16 mouse cellular contexts compared by ENCODE assay signal in the genomic region with DNA sequence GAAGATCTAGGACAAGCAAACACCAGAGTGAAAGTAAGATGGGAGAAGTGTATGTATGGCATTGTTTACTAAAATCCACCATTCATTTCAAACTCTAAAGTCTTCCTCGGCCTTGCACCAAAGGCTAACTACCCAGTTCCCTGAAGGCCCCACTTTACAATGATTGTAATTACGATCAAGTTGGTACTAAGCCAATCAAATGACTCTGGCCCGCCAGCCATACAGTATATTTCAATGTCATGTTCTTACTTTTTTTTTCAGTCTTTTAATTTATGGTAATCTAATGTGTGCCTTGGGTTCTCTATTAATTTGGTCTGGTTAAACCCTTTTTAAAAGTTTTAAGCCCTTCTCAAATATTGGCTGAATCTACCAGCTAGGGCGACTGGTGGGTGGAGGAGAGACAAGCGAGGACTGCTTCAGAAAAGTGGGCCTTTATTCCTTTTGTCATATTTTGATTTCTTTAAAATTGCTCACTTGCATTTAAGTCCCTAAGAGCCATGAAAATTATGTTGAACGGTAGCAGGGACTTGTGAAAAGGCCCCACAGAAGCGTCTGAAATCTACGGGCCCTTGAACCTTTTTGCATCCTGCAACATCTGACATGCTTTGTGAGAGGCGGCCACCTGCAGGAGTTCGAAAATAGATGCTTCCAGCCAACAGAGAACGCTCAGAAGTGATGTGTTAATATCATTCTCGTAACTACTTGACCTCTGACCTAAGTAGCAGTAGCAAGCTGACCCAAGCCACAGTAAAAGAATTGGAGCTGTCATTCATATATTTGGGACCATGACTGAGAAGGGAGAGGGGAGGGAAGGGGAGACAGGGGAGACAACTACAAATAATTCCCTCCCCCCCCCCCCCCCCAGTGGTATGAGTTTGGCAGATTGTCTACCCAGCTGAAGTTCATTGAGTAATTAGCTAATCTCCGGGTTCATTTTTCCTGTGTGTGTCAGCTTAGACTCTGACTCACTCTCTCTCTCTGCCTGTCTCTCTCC.
DNase-seq lines count a peak whose midpoint lies in the region; ATAC-seq and TF ChIP-seq lines count a peak whose summit lies in the region.
"Had no signal": no experiment of that assay in that cellular context is flagged by ENCODE, and none has a peak within 500 bp of the region (broad histone marks: within the 10 kb centered on the region; RNA-seq: fewer than 3 reads in every experiment).

No protein-coding gene starts in this region.

- no peak for DNase-seq in kidney, adult 8-10 months
- DNase-seq in brain, adult 2 months (ENCODE audit: low read depth, low spot score) = peak; percentile 55
- DNase-seq in right cerebral cortex, adult 18-20 months = no peak
- DNase-seq in cerebellum, postnatal 10 days = no peak
- DNase-seq in c-Kit-positive CD71-positive TER-119-positive erythroid progenitor cells, embryonic 14.5 days (ENCODE audit: low spot score) = no peak
- DNase-seq: adrenal gland, adult 8-10 months; cerebellum, adult 8-10 months; spleen, adult 18-20 months; thymus, postnatal 14 days had no signal

- H3ac ChIP-seq in C2C12 (ENCODE audit: control insufficient read depth, insufficient read length, low read depth) = no peak overlapping the region

- no peak overlapping the region for H3K9ac ChIP-seq in kidney, embryonic 14.5 days (ENCODE audit: low read depth, low read length)
- H3K9ac ChIP-seq in intestine, embryonic 16.5 days (ENCODE audit: low read depth, low read length) = no peak overlapping the region
- H3K9ac ChIP-seq: neural tube, embryonic 13.5 days had no signal

- no peak for ATAC-seq in kidney, embryonic 14.5 days (ENCODE audit: low FRiP score, low TSS enrichment)
- no peak for ATAC-seq in intestine, embryonic 16.5 days
- ATAC-seq: inflammation-experienced regulatory T-cells, adult 6 months had no signal

- no peak for TF ChIP-seq CTCF in C2C12 (IDR thresholded peaks at IDR 0.05; ENCODE audit: control insufficient read depth, insufficient read depth, insufficient read length)

- H3K79me3 ChIP-seq in C2C12 (ENCODE audit: low read depth) = no peaks in the 10 kb centered on the region

- no peaks in the 10 kb centered on the region for H3K36me3 ChIP-seq in kidney, embryonic 14.5 days (ENCODE audit: control insufficient read depth, insufficient read depth, low read length)
- no peaks in the 10 kb centered on the region for H3K36me3 ChIP-seq in C2C12 (ENCODE audit: control insufficient read depth, insufficient read depth)
- no peaks in the 10 kb centered on the region for H3K36me3 ChIP-seq in intestine, embryonic 16.5 days (ENCODE audit: control insufficient read depth, insufficient read depth, low read length)
- H3K36me3 ChIP-seq: G1E; neural tube, embryonic 13.5 days had no signal

- H3K27ac ChIP-seq in kidney, embryonic 14.5 days (ENCODE audit: low read depth, low read length) = peak overlapping the region; percentile 30; the same call in 1 of the 2 replicates
- H3K27ac ChIP-seq in intestine, embryonic 16.5 days (ENCODE audit: low read length) = peak overlapping the region; percentile 15; the same call in 1 of the 2 replicates
- H3K27ac ChIP-seq: neural tube, embryonic 13.5 days had no signal

- H3K4me1 ChIP-seq in kidney, embryonic 14.5 days (ENCODE audit: control insufficient read depth, insufficient read depth, low read length) = no peaks in the 10 kb centered on the region
- H3K4me1 ChIP-seq in intestine, embryonic 16.5 days (ENCODE audit: control insufficient read depth, insufficient read depth, low read length) = peaks cover 8% of the 10 kb centered on the region; the same call in 1 of the 2 replicates

- H3K79me2 ChIP-seq in C2C12 (ENCODE audit: control insufficient read depth, insufficient read depth) = no peaks in the 10 kb centered on the region

- H3K27me3 ChIP-seq in kidney, embryonic 14.5 days (ENCODE audit: control insufficient read depth, insufficient read depth, low read length) = no peaks in the 10 kb centered on the region
- no peaks in the 10 kb centered on the region for H3K27me3 ChIP-seq in C2C12 (ENCODE audit: control insufficient read depth, insufficient read depth, insufficient read length)
- no peaks in the 10 kb centered on the region for H3K27me3 ChIP-seq in intestine, embryonic 16.5 days (replicated peaks; ENCODE audit: control insufficient read depth, insufficient read depth, low read length)

- WGBS in kidney, embryonic 14.5 days = 43% methylated on average over 13 of the region's 13 CpGs
- WGBS in intestine, embryonic 16.5 days = 49% methylated on average over 13 of the region's 13 CpGs

- no peaks in the 10 kb centered on the region for H3K9me3 ChIP-seq in kidney, embryonic 14.5 days (ENCODE audit: control insufficient read depth, low read length)
- H3K9me3 ChIP-seq in intestine, embryonic 16.5 days (ENCODE audit: control insufficient read depth, low read length) = no peaks in the 10 kb centered on the region
- H3K9me3 ChIP-seq: G1E; neural tube, embryonic 13.5 days had no signal

- no peak overlapping the region for H3K4me3 ChIP-seq in kidney, embryonic 14.5 days (ENCODE audit: low read length)
- no peak overlapping the region for H3K4me3 ChIP-seq in C2C12 (ENCODE audit: insufficient read depth, poor library complexity, severe bottlenecking)
- no peak overlapping the region for H3K4me3 ChIP-seq in intestine, embryonic 16.5 days (ENCODE audit: low read length)
- H3K4me3 ChIP-seq: erythroblast, embryonic 14.5 days; neural tube, embryonic 13.5 days had no signal

- no peak overlapping the region for H3K4me2 ChIP-seq in kidney, embryonic 14.5 days (replicated peaks; ENCODE audit: low read depth, low read length)
- no peak overlapping the region for H3K4me2 ChIP-seq in intestine, embryonic 16.5 days (ENCODE audit: low read depth, low read length)
- H3K4me2 ChIP-seq: neural tube, embryonic 13.5 days had no signal

TF ChIP-seq in C2C12, 6 proteins besides CTCF, POLR2A, EP300 and RAD21:
- TF ChIP-seq MAX (IDR thresholded peaks at IDR 0.05) (no peak), CEBPB (IDR thresholded peaks at IDR 0.05; ENCODE audit: low read depth) (peak; percentile 6)
TF ChIP-seq in C2C12: peak in this region for 1.
